In genomic region chr17:31912387-31912786, GRCm38 (mm10) we compare ENCODE assay signal across 12 mouse cellular contexts. TPM values are rescaled to one million over a fixed set of nuclear protein-coding genes. Genes with fewer than 3 reads are reported as not detected.
DNase-seq lines count a peak whose midpoint lies in the region; ATAC-seq and TF ChIP-seq lines count a peak whose summit lies in the region.
"Had no signal": no experiment of that assay in that cellular context is flagged by ENCODE, and none has a peak within 500 bp of the region (broad histone marks: within the 10 kb centered on the region; RNA-seq: fewer than 3 reads in every experiment).

No protein-coding gene starts in this region.

- no peak for ATAC-seq in forebrain, embryonic 11.5 days (replicated peaks; ENCODE audit: low FRiP score)
- peak; percentile 76 for ATAC-seq in lung, postnatal 0 days
- peak; percentile 56; the same call in 1 of the 2 replicates for ATAC-seq in stomach, embryonic 16.5 days (ENCODE audit: insufficient read depth, low FRiP score)
- ATAC-seq in liver, postnatal 0 days: no peak
- ATAC-seq: inflammation-experienced regulatory T-cells, adult 6 months; Patski had no signal

- H3K9ac ChIP-seq in forebrain, embryonic 11.5 days (ENCODE audit: low read length): no peak overlapping the region
- peak overlapping the region; percentile 32 for H3K9ac ChIP-seq in lung, postnatal 0 days (replicated peaks; ENCODE audit: low read depth)
- H3K9ac ChIP-seq in stomach, embryonic 16.5 days (ENCODE audit: low read length): peak overlapping the region; percentile 44; the same call in 1 of the 2 replicates
- no peak overlapping the region for H3K9ac ChIP-seq in liver, postnatal 0 days (replicated peaks)

- no peak for DNase-seq in forebrain, embryonic 10.5 days (ENCODE audit: extremely low spot score, low spot score)
- no peak for DNase-seq in forebrain, embryonic 11.5 days (ENCODE audit: low spot score)
- DNase-seq in retina, postnatal 1 day: peak; percentile 31
- DNase-seq in retina, embryonic 14.5 days (ENCODE audit: low spot score): no peak
- peak; percentile 90 for DNase-seq in lung, postnatal 0 days (ENCODE audit: low spot score)
- DNase-seq in thymus, postnatal 36 days: no peak
- no peak for DNase-seq in liver, postnatal 0 days
- DNase-seq: adrenal gland, postnatal 36 days had no signal

- 90% methylated on average over 16 of the region's 16 CpGs for WGBS in forebrain, embryonic 10.5 days
- WGBS in forebrain, embryonic 11.5 days: 85% methylated on average over 16 of the region's 16 CpGs
- 34% methylated on average over 16 of the region's 16 CpGs for WGBS in lung, postnatal 0 days
- 57% methylated on average over 16 of the region's 16 CpGs for WGBS in stomach, embryonic 16.5 days
- 86% methylated on average over 16 of the region's 16 CpGs for WGBS in liver, postnatal 0 days (ENCODE audit: insufficient replicate concordance)

- H3K4me1 ChIP-seq in forebrain, embryonic 10.5 days: peaks cover 27% of the 10 kb centered on the region
- no peaks in the 10 kb centered on the region for H3K4me1 ChIP-seq in forebrain, embryonic 11.5 days (replicated peaks; ENCODE audit: control insufficient read depth, insufficient read depth, low read length)
- peaks cover 28% of the 10 kb centered on the region for H3K4me1 ChIP-seq in lung, postnatal 0 days (ENCODE audit: insufficient read depth, low read depth, low read length)
- H3K4me1 ChIP-seq in stomach, embryonic 16.5 days (ENCODE audit: control insufficient read depth, insufficient read depth, low read length): peaks cover 19% of the 10 kb centered on the region
- no peaks in the 10 kb centered on the region for H3K4me1 ChIP-seq in liver, postnatal 0 days (ENCODE audit: insufficient read depth)

- H3K36me3 ChIP-seq in forebrain, embryonic 10.5 days (replicated peaks): no peaks in the 10 kb centered on the region
- no peaks in the 10 kb centered on the region for H3K36me3 ChIP-seq in forebrain, embryonic 11.5 days (ENCODE audit: control insufficient read depth, insufficient read depth, low read length)
- H3K36me3 ChIP-seq in lung, postnatal 0 days (ENCODE audit: insufficient read depth, low read length): no peaks in the 10 kb centered on the region
- no peaks in the 10 kb centered on the region for H3K36me3 ChIP-seq in stomach, embryonic 16.5 days (ENCODE audit: control insufficient read depth, insufficient read depth, low read length)
- no peaks in the 10 kb centered on the region for H3K36me3 ChIP-seq in liver, postnatal 0 days (replicated peaks; ENCODE audit: insufficient read depth, low read length)

- no peaks in the 10 kb centered on the region for H3K27me3 ChIP-seq in forebrain, embryonic 10.5 days (ENCODE audit: poor library complexity, severe bottlenecking)
- H3K27me3 ChIP-seq in forebrain, embryonic 11.5 days (ENCODE audit: control insufficient read depth, insufficient read depth, low read length): no peaks in the 10 kb centered on the region
- no peaks in the 10 kb centered on the region for H3K27me3 ChIP-seq in lung, postnatal 0 days (replicated peaks; ENCODE audit: insufficient read depth, low read length)
- H3K27me3 ChIP-seq in stomach, embryonic 16.5 days (ENCODE audit: control insufficient read depth, insufficient read depth, low read length): no peaks in the 10 kb centered on the region
- H3K27me3 ChIP-seq in liver, postnatal 0 days (ENCODE audit: insufficient read depth, low read length): no peaks in the 10 kb centered on the region
- H3K27me3 ChIP-seq: Patski had no signal

- H3K4me3 ChIP-seq in forebrain, embryonic 10.5 days: no peak overlapping the region
- H3K4me3 ChIP-seq in forebrain, embryonic 11.5 days (ENCODE audit: low read depth, low read length): no peak overlapping the region
- no peak overlapping the region for H3K4me3 ChIP-seq in lung, postnatal 0 days (ENCODE audit: low read depth, low read length)
- no peak overlapping the region for H3K4me3 ChIP-seq in stomach, embryonic 16.5 days (replicated peaks; ENCODE audit: low read length)
- H3K4me3 ChIP-seq in liver, postnatal 0 days (ENCODE audit: low read depth, low read length): no peak overlapping the region

- no peak overlapping the region for H3K4me2 ChIP-seq in forebrain, embryonic 11.5 days (ENCODE audit: low read depth, low read length, severe bottlenecking)
- H3K4me2 ChIP-seq in lung, postnatal 0 days (replicated peaks; ENCODE audit: low read depth, low read length): peak overlapping the region; percentile 33
- H3K4me2 ChIP-seq in stomach, embryonic 16.5 days (ENCODE audit: low read depth, low read length): no peak overlapping the region; the same call in 1 of the 2 replicates
- no peak overlapping the region for H3K4me2 ChIP-seq in liver, postnatal 0 days (ENCODE audit: low read depth, low read length)

- H3K9me3 ChIP-seq in forebrain, embryonic 10.5 days: no peaks in the 10 kb centered on the region
- H3K9me3 ChIP-seq in forebrain, embryonic 11.5 days (ENCODE audit: control insufficient read depth, low read length): no peaks in the 10 kb centered on the region
- no peaks in the 10 kb centered on the region for H3K9me3 ChIP-seq in lung, postnatal 0 days (ENCODE audit: low read length)
- no peaks in the 10 kb centered on the region for H3K9me3 ChIP-seq in stomach, embryonic 16.5 days (replicated peaks; ENCODE audit: control insufficient read depth, low read length)
- no peaks in the 10 kb centered on the region for H3K9me3 ChIP-seq in liver, postnatal 0 days (ENCODE audit: low read length)

- TF ChIP-seq CTCF in lung, postnatal 0 days (IDR thresholded peaks at IDR 0.05): no peak
- TF ChIP-seq CTCF in liver, postnatal 0 days (IDR thresholded peaks at IDR 0.05; ENCODE audit: low read depth): no peak

- peak; percentile 100 for TF ChIP-seq EP300 in lung, postnatal 0 days (IDR thresholded peaks at IDR 0.05)
- TF ChIP-seq EP300 in liver, postnatal 0 days (IDR thresholded peaks at IDR 0.05; ENCODE audit: low read depth): no peak

- H3K27ac ChIP-seq in forebrain, embryonic 10.5 days: peak overlapping the region; percentile 52; the same call in 1 of the 2 replicates
- no peak overlapping the region for H3K27ac ChIP-seq in forebrain, embryonic 11.5 days (ENCODE audit: low read depth, low read length)
- peak overlapping the region; percentile 93 for H3K27ac ChIP-seq in lung, postnatal 0 days (ENCODE audit: low read length)
- H3K27ac ChIP-seq in stomach, embryonic 16.5 days (ENCODE audit: low read length): peak overlapping the region; percentile 68
- H3K27ac ChIP-seq in liver, postnatal 0 days (ENCODE audit: low read depth): no peak overlapping the region
- H3K27ac ChIP-seq: macrophage had no signal

RNA-seq across cellular contexts. Expression of gene Sik1, which starts 56.8 kb away (rescaled TPM):
- 10.0 and 11.4 TPM in 2 replicates for polyA plus RNA-seq in forebrain, embryonic 10.5 days (2016; fragmentation: Nextera tagmentation; extraction: Ambion mirVana)
- 15.6 and 16.7 TPM in 2 replicates for polyA plus RNA-seq in forebrain, embryonic 11.5 days (2014; fragmentation: Nextera tagmentation; extraction: Ambion mirVana)
- polyA plus RNA-seq in lung, postnatal 0 days (2015; fragmentation: Nextera tagmentation; extraction: Ambion mirVana): 29.5 and 35.9 TPM in 2 replicates
- 18.4 and 20.2 TPM in 2 replicates for polyA plus RNA-seq in stomach, embryonic 16.5 days (2015; fragmentation: Nextera tagmentation; extraction: Ambion mirVana)
- polyA plus RNA-seq in liver, postnatal 0 days (2015; fragmentation: Nextera tagmentation; extraction: Ambion mirVana): 7.8 and 8.1 TPM in 2 replicates

Comparison
In these comparisons a context has a peak if more than half of its experiments do, and no peak if none do; other contexts are left out.
1. DNase-seq: peak in retina, postnatal 1 day (single experiment) and lung, postnatal 0 days (single experiment); none in forebrain, embryonic 10.5 days (single experiment), forebrain, embryonic 11.5 days (single experiment), retina, embryonic 14.5 days (single experiment), thymus, postnatal 36 days (0 of 2) and liver, postnatal 0 days (single experiment).
2. H3K27ac ChIP-seq: peak in forebrain, embryonic 10.5 days (single experiment), lung, postnatal 0 days (single experiment) and stomach, embryonic 16.5 days (single experiment); none in forebrain, embryonic 11.5 days (single experiment) and liver, postnatal 0 days (single experiment).
3. ATAC-seq: peak in lung, postnatal 0 days (single experiment) and stomach, embryonic 16.5 days (single experiment); none in forebrain, embryonic 11.5 days (single experiment) and liver, postnatal 0 days (single experiment).
4. H3K9ac ChIP-seq: peak in lung, postnatal 0 days (single experiment) and stomach, embryonic 16.5 days (single experiment); none in forebrain, embryonic 11.5 days (single experiment) and liver, postnatal 0 days (single experiment).